Mouse (Mus musculus) heart, adult 2 months (tissue): ENCODE measurements around the gene Pus3.

Experiments used
- CTCF ChIP-seq: fragments of 200-600 bp; IDR thresholded peaks from 2 replicates; pipeline ENCODE4 v1.8.1; 2022; ENCODE audit warnings: antibody characterized with exemption, mild to moderate bottlenecking, moderate library complexity
- POLR2A ChIP-seq: fragments of 200-500 bp; IDR thresholded peaks from 2 replicates; pipeline ENCODE4 v1.6.1; 2011; ENCODE audit warnings: mild to moderate bottlenecking, low read depth, low read length, control low read depth; ENCODE audit not compliant: insufficient read depth

DNA sequence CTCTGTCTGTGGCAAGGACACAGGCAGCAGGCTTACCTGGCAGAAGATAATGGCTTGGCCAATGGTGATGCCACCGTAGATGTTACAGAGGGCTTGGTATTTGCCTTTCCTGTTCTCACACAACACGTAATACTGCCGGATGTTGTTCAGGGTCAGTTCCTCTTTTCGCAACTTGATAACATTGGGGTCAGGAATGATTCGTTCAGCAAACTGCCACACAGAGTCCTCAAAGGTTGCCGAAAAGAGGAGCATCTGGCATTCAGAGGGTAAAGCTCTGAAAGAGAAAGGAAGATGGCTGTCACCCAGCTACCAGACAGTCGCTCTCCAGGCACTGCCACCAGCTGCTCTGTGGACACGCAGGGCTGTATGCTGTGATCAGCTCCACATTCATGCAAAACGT lies 11.7 kb upstream of the Pus3 start:
- no peak for TF ChIP-seq POLR2A
- TF ChIP-seq CTCF, result no peak
